Mouse (Mus musculus) heart, adult 11 months (tissue): ENCODE data around the gene Chd3.

Source experiments
- DNase-seq: peaks from one replicate; pipeline ENCODE4 v3.0.0; 2022

Chd3 gene

DNA sequence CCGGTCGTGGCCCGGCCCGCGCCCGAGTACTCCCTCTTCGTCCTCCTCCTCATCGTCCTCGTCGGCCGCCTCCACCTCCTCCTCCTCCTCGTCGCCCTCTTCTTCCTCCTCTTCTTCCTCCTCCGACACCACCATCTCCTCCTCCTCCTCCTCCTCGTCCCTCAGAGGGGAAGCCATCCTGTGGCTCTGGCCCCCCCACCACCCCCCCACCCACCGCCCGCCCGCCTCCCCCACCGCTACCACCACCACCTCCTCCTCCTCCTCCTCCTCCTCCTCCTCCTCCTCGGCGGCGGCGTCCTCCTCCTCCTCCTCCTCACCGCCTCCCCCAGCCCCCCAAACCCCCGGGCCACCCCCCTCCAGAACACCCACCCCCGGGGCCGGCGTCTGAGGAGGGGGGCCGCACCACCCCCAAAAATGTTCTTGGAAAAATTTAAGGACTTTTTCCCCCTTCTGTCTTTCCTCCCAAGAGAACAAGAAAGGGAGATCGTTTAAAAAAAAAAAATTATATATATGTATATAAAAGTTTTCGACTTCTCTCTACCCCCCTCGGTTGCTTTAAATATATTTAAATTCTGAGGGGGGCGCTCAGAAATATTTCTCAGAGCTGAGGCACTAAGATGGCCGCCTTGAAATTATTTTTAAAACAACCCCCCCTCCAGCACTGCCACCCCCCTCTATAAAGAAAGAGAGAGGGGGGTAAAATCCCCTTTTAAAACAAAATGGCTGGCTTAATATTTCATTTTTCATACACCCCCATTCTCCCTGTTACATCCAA lies at the start of gene Chd3:
Chd3 (minus strand) TSS at position 192 of the 775 bp plus-strand sequence.
- DNase-seq: no peak

DNA sequence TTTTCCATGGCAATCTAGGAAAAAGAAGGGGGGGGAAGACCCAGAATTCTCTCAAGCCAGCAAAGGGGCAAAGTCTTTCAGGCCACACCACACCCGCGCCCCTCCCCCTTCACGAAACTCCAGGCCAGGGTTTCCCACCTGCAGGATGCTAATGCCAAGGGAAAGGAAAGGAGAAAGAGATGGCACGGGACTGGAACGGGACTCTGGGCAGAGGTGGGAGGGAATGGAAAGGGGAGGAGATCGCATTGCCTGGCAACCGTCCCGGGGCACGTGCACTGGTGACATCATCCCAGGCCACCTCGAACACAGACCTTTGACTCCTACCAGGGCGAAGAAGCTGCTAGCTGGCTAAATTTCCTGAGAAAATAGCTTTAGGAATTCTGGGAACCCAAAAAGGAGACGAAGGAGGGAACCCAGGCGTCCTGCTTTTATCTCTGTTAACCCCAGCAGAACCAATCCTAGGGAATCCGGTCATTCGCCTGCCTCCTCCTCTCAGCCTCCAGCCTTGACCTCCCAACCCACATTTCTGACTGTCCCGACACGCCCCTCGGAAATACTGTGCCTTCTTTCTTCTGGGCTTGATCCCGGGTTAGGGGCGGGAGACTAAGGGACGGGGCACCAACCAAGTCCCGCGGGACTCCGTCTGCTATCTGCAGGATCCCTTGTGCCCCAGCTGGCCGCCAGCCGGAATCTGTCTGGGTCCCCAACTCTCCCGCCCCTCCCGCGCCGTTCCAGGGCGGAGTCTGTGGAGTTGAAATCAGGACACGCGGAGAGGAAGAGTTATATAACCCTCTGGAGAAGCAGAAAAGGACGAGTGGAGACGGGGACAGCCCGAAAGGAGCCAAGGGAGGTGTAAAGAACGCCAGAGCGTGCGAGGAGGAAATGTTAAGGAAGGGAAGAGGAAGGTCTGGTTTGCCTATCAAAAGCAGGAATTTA lies 48.5 kb upstream of the Chd3 start:
- peak; percentile 99 for DNase-seq

DNA sequence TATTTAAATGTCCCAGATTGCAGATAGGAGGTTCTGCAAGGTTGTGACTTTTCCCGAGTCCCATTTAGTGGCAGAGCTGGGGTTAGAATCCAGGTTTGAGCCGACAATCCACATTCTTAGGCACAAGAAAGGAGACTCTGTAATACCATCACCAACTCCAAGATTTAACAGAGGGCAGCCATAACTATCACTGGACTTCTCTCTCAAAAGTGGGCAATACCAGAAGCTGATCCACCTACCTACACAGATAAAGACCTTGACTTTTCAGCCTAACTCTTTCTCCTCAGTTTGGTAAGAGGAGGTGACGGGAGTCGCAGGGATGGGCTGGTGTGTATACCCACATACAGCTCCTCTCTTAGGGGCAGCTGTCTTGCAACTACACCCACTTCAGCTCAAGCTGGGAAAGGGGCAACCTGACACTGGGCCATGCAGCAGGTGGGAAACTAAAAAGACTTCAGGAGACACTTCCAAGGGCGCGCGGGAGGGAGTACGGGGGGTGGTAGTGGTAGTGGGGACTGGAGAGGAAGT lies 47.8 kb upstream of the Chd3 start:
- no peak for DNase-seq

DNA sequence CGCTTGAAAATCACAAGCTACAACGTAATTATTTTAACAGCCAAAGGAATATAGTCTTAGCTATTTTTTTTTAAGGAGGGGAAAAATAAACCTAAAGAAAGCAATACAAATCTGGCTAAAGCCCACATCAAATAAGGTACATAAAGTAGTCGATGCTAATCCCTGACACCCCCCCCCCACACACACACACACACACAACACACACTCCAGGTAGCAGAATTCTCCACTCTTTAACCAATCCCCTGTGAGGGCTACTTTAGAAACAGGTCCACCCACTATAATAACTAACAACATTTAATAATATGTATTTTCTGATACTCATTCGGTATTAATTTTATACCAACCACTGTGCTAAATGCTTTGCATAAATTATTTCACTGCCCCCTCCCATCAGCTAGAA lies 47.3 kb upstream of the Chd3 start:
- no peak for DNase-seq

DNA sequence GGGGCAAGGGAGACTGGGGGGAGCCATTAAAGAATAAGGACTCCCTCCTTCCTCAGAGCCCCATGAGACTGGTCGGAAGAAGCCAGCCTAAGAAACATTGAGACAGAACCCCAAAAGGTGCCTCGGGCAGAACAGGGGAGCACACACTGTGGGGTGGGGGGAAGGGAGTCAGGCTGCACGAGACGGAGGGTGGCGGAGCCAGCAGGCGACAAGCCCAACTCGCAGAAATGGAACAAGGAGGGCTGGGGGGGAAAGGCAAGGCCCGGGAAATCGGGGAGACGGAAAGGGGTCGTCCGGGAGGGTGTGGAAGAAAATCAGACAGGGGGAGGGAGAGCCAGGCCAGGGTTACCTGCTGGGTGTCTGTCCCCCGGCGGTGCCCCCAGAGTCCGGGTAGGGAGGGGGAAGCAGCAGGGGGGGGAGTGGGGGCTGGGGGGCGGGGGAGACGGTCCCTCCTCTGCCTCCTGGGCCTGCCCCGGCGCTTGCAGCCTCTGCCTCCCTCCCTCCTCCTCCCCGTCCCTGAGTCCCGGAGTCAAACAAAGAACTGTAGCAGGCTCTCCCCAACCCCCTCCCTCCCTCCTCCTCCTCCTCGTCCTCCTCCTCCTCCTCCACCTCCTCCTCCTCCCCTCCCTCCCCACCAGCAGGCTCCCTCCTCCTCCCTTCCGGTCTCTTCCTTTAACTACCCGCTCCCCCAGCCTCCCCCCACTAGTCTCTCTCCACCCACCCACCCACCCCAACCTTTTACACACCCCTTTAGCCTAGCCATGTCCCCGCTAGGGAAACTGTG lies 46.7 kb upstream of the Chd3 start:
- DNase-seq: peak; percentile 96

DNA sequence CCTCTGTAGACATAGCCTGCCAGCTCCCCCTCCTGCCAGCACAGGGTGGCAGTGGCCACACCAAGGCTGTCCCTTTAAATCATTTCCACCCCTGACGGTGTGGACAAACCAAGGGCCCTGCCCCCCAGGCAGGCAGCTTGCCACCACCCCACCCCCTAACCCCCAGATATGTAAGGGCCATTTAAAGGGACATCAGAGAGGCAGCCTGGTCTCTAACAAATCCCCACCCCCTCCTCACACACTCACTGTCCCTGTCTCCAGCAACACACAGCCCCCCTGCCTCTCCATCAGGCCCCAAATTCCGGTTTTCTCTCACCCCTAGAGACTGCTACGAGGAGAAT lies 46.1 kb upstream of the Chd3 start:
- DNase-seq: peak; percentile 98

DNA sequence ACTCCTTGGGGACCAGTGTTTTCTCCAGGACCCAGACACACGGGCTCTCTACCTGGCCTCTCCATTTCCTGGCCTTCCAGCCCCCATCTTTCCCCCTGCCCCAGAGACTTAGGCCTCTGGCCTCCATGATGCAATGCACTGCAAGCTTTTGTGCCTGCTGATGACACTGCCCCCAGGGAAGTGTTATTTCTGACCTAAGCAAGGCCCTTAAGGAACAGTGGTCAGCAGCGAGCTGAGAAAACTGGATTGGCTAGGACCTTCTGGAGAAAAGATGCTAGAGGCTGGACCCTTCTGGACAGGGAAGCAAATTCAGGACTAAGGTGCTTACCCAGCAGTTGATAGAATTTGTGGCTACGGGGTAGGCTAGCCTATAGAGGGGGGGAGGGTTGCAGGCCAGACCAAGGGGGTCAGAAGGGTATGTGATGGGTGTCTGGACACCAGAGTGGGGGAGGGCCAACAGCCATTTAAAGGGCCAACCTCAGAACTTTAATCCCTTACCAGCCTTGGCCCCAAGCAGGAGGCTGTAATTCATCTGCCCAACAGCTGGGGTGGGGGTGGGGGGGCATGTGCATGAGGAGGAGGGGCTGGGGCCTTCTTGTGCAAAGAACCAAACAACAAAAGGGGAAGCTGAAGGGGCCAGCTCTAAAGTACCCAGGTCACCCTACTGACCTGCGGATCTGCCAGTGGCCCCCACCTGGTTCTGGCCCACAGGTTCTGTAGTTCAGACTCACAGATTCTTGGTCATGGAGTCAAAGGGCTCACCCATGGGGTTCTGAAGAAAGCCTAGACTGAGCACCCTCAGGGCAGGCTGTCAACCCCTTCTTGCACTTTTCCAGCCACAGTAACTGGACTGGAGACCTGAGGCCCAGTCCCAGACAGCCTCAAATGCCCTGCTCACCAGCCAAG lies 45.5 kb upstream of the Chd3 start:
- DNase-seq: peak; percentile 91

DNA sequence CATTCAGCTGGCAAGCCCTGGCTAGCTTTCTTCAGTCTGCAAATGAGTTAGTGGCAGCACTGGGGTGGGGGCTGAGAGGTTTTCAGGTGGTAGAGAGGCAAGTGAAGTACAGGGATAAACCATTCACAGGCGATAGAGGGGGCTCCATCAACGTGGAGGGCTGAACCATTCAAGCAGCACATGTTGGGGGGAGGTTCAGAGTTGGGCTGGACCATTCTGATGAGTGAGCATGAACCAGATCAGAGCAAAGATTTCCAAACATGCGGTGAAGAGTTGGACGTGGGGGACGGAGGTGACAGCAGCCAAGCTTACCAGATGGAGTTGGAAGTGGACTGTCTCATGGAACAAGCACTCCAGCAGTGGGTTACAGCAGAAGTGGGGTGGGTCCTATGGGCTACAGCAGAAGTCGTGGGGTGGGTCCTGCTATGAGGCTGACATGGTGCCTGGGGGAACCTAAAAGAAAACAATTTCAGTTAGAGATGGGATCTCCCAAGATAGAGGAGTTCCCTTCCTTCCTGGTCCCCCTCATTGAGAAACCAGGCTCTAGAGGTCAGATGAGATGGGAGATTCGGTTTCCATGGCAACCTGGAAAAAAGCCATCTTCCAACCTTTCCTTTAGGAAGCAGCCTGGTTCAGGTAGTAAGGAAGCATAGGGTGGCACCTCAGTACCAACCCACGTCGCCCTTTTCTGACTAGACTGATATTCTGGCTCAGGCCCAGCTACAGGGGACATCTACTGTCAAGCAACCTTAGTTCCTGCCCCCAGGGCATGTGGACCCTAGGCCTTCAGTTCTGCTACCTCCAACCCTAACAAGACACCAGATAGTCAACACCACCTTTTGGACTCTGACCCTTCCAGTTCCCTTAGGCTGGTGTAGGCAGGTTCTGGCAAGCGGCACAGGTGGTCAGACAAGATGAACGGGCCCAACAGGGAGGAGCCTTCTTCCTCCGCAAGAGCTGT lies 44.3 kb upstream of the Chd3 start, which contains the start of gene Kdm6b:
Kdm6b (minus strand) TSS at position 455 of the 961 bp plus-strand sequence.
- DNase-seq: peak; percentile 93

DNA sequence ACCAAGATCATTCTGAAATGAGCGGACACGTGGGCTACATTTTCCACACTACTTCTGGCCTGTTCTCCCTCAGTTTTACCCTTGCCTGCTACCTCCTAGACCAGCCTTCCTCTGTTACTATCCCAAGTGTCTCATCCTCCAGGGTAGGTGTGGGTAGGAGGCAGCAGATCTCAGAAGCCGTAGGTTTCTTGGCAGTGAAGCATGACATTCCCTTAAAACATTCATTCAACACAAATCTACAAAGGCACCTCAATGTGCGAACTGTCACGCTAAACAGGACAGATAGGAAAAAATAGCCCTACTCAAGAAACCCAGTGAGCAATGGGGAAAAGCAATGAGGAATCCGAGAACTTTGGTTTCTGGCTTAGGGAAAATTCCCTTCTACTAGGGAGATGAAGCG lies 43.3 kb upstream of the Chd3 start:
- no peak for DNase-seq

DNA sequence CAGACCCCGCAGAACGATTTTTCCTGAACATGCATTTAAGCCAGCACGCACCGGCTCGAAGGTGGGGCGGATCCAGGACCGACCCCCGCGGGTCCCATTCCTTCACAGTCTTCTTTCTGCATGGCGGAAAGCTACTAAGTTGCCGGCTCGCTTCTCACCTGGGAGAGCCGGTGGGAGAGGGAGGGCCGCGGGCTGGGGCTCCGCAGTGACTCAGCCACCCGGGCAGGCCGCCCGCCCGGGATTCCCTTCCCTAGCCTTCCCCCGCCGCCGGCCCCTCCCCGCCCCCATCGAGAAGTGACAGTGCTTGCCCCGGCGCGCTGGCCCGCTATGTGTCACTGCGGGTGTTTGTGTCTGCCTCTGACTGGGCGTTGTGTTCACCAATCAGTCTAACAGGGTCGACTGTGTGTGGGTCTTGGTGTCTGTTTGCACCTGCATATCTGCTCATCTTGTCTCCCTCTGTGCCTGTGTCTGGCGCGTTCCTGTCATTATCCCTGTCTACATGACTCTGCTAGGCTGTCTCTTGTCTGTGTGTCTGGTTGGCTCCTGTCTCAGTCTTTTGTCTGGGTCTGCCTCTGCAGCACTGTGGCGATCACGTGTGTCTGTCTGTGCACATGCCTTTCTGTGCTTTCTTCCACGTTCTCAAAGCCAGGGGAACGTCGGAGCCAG lies 42.5 kb upstream of the Chd3 start:
- peak; percentile 99 for DNase-seq

DNA sequence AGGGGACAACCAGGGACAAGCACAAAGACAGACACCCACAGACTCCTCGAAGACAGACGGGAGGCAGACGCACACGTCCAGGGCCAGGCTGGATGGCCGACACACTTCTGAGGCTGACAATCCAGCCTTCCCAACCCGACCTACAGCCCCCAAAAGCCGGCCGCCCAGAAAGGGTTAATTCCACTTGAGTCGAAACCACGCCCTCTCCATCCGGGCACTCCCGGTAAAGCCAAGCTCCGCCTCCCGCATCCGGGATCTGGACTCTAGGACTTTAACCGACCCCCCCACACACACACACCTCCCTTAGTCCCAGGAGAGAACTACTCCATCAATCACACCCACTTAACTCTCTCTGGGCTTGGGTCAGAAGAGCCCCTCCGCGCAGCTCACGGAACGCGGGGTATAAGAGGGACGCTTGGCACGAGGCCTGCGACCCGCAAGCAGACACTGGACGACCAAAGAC lies 41.9 kb upstream of the Chd3 start:
- peak; percentile 99 for DNase-seq

DNA sequence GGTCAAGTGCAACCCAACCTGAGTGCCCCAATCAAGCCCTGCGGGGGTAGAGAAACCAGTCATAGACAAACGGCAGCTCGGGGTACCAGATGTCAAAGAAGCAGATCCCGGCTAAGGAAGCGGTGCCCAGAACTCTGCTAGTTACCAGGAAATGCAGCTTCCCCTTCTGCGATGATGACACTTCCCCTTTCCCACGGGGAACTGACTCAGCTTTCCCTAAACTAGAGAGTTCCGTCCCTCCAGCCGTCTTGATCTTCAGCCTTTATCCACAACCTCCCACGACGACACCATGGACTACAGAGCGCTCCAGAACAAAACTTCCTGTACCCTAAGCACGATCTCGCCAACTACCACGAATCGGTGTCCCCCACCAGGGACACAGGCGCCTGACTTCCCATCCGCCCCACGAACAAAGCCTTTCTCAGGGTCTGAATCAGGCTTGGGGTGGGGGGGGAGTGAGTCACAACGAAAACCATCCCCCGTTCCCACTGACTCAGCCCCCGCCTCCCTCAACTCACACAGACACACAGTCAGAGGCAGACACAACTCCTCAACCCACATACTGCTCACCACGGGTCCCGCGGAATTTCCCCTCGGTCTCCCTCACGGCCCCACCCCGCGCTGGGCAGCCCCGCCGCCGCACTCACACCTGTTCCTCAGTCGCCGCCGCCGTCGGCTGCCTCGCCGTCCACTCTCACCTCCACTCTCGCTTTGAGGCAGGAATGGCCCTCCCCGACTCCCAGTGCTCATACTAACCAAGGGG lies 41.3 kb upstream of the Chd3 start:
- DNase-seq: peak; percentile 98

DNA sequence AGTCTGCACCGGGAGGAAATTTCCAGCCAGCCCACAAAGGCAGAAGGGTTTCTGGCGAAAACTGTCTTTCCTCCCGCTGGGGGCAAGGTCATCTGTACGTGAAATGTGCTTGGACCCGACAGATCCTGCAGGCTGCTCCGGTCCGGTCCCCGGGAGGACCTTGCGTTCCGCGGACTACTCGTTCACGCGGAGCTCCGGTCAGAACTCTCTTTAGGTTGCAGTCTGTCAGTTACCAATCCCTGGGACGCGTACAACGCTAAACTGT lies 40.8 kb upstream of the Chd3 start:
- DNase-seq: no peak

DNA sequence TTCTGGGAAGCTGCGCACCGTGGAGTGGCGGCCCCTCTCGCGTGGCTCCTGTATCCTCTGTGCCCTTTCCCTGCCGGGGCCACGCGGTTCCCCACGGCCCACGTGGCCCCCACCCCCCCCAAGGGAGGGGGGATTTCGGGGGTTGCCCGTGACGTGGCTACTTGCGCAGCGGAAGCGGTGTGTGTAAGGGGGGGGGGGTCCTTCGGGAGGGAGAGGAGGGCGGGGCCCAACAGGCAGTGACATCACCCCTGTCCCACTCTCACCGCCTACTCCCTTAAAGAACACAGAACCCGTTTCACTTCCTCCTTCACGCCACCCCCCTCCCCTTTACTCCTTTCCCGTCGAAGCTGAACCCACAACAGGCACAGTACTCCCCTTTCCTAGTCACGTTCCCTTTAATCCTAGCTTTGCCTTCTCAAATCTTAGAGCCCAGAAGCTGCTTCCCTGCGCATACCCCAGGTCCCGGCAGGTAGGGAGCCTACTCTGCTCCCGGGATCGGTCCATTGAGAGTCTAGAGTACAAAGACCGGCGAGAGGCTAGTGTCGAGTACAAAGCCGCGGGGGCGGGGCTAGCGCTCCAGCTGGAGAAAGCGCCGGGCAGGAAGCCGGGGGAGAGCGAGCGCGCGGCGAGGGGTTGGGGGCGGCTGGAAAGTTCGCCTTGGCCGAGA lies 40.3 kb upstream of the Chd3 start:
- DNase-seq: peak; percentile 99

DNA sequence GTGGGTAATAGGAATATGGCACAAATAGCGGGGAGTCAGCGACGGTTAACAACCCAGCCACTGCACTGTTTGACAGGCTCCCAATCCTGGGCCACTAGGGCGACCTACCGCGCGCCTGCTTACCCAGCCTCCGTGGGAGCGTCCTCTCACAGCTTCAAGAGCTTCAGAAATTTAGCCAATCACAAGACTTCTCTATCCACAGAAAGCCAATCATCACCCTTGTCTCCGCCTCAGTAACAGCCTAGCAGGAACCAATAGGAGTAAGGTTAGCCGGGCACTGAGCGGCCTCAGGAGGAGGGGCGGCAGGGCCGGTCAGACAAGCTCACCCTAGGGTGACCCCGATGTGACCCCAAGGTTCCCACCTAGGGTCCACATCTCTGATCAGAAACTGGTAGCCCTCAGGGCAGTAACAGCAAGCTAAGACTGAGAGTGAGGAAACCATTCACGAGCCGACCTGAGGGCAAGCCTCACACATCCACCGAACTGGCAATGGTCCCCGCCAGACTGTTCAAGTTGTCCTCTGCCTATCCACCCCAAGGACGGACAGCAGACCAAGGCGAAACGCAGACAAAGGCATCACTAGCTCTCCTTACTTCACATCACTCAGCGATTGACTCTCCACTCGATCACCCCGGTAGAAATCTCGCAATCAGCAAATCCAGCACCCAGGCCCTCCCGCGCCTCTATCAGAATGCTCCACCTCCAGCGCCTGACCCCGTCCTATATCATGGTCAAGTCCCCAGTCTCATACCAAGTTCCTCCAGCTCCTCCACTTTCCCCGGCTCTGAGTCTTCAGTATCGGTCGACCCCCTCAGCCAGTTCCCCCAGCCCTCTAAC lies 39.6 kb upstream of the Chd3 start:
- DNase-seq: peak; percentile 99

DNA sequence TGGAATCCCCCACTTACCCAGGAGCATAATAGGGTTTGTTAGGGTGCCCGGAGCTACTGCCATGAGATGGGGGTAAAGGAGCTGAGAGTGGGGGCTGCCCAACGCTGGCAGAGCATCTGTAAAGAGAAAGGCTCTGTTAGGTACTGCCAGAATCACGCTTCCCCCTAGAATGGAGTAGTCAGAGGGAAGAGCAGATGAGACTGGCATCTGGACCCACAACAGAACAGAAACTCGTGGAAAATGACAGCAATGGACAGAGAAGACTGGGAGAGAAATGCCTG lies 38.5 kb upstream of the Chd3 start:
- DNase-seq: peak; percentile 92

DNA sequence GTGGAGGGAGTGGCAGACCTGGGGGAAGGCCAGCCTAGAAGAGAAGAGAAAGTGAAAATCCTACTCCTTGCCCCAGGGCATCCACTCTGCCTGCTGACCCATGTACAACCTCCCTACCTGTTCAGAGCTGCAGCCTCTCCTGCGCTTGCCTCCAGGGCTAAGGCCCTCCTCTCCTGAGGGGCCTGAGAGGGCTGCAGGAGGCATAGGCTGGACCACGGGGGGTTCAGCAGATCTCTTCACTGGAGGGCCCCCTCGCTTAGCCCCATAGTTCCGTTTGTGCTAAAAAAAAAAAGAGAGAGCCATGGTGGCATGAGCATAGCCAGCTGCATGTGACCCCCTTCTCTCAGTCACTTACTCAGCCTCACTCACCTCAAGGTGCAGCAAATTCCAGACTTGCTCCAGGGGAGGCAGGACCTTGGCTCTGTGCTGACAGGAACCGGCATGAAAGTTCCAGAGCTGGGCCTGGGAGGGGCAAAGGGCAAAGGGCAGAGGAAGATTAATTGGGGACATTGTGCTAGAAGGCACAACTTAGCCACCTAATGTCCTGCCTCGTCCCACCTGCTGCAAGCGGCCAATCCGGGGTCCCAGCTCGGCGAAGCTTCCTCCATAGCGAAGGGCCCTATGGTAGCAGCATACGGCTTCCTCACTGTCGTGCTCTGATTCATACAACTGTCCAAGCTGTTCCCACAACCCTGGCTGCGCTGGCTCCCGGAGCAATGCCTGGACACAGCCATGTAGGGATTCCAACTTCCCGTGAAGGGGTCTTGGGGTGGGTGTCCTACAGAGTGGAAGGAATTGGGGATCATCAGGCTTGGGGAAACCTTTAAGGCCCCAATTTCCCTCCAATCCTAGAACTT lies 37.9 kb upstream of the Chd3 start:
- DNase-seq: peak; percentile 93
